Mouse (Mus musculus) T-helper 17 cell (primary cell): ENCODE data around the gene AU022252.

Experiments used
- in situ Hi-C, 2 experiments: fragments of 300-600 bp; cut with MboI, MseI; formaldehyde crosslinking; loops; 1 replicate in 1 of 2; 2 replicates in 1 of 2; pipeline ENCODE4 v1.15.1; 2025; ENCODE audit warnings: high pct_unique_total_duplicates in 2 of 2

The AU022252 gene

DNA sequence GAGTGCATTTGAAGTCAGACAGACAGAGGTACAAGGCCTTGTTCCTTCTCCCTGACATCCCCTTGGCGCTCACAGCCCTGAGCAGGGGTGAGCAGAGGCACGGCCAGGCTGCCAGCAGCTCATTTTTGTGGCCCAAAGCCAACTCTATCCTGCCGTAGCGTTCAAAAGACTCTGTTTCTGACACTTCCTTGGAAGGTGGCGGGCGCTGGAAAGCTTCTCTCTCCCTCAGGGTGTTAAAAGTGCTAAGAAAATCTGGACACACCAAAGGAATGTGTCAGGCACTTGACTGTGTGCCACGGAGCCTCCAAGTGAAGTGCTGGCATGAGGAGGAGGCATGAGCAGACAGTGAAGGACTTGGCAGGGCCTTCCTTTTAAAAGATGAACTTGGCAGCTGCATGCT is 13.0 kb upstream of the AU022252 start:
- in situ Hi-C loops = loop anchor here in 1 of 2 experiments (10.0 kb wide), 1 partner anchor 419 kb away; no protein-coding TSS in a partner anchor

DNA sequence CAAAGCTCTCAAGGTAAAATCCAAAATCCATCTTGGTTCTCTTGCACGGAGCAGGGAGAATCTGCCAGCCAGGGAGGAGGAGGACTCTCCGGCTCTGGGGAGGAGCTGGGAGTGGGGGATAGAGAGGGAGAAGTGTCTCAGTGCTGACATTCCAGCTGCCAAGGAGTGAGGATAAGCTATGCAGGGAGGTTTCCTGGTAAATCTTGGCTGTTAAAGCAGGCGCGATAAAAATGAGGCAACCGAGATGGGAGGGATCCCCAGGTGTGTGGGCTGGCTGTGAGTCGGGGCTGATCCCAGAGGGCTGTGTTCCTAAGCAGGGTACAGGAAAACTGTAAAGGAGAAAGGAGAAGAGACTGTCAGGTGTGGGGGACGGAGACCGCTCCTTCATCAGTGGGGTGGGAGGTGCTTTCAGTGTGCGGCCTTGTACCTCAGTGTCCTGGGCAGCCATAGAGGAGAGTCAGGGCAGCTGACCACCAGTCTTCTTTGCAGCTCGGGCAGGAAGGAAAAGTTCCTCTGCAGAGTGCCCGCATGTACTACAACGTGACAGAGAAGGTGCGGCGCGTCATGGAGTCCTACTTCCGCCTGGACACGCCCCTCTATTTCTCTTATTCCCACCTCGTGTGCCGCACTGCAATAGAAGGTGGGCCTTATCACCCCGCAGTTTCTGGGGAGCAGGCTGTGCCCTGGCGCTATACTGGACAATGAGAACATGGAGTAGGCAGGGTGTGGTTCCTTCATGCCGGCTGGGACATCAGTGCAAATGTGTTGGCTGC is 12.1 kb upstream of the AU022252 start:
- in situ Hi-C loops = loop anchor here (5.0 to 10.0 kb wide), 2 partner anchors 418 to 420 kb away; no protein-coding TSS in a partner anchor

- in situ Hi-C loops = loop anchor here (5.0 to 10.0 kb wide), 2 partner anchors 420 to 422 kb away; no protein-coding TSS in a partner anchor
Observed at GRCm38 (mm10) chr4:119242571-119242970, 10.1 kb upstream of the AU022252 start.

- in situ Hi-C loops = loop anchor here (5.0 to 10.0 kb wide), 2 partner anchors 421 to 423 kb away; no protein-coding TSS in a partner anchor
Observed at GRCm38 (mm10) chr4:119241664-119242063, 9.2 kb upstream of the AU022252 start.

DNA sequence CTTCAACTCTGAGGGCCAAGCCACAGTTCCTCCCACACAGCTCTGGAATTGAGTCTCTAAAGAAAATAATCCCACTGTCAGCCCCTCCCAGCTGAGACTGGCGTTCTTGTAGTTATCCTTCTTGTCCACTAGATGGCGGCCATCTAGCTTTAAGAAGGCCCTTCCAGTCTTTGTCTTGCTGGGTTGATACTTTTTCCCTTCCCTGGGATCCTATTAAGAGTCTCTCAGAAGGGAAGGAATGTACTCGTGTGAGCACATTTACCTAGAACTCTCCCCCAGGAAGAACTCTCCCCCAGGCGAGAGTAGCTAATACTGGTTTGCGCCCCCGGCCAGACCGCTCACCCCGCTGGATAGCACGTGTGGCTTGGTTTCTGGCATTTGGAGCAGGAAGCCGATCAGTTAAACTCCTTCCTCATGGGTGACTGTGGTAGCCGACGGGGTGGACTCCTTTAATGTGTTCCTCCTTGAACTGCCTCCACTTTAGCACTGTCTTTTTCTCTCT is 6.7 kb upstream of the AU022252 start:
- in situ Hi-C loops = no loop called here

DNA sequence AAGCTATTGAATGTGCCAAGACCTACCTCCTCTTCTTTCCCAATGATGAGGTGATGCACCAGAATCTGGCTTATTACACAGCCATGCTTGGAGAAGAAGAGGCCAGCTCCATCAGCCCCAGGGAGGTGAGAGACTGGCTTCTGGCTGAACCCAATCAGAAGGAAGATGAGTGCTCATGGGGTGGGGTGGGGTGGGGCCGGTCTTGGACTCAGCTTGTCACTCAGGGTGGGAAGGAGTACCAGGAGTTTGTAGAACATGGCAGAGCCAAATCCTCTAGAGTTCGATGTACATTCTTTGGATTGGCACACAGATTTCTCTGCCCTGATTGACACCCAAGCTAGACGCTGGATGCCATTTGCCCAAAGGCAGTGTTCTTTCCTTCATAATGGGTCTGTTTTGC is 6.1 kb upstream of the AU022252 start:
- in situ Hi-C loops = no loop called here

DNA sequence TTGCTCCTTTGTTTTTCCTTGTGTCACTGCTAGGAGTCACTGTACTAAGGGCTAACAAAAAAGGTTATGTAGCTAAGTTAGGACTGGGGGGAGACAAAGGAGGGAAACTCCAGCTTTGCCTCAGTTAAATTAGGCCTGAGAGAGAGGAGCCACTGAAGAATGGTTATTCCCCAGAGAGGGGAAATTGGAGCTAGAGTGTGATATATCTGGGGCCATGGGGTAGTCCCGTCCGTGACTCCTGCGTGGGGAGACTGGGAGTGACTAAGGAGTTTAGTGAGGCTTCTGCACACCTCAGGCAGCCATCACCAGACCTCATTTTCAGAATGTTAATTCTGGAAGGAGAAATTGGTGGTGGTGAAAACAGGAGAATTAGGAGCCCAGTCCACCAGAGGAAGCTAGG is 1.8 kb upstream of the AU022252 start:
- in situ Hi-C loops = loop anchor here in 1 of 2 experiments (5.0 kb wide), 1 partner anchor 813 kb away; no protein-coding TSS in a partner anchor

DNA sequence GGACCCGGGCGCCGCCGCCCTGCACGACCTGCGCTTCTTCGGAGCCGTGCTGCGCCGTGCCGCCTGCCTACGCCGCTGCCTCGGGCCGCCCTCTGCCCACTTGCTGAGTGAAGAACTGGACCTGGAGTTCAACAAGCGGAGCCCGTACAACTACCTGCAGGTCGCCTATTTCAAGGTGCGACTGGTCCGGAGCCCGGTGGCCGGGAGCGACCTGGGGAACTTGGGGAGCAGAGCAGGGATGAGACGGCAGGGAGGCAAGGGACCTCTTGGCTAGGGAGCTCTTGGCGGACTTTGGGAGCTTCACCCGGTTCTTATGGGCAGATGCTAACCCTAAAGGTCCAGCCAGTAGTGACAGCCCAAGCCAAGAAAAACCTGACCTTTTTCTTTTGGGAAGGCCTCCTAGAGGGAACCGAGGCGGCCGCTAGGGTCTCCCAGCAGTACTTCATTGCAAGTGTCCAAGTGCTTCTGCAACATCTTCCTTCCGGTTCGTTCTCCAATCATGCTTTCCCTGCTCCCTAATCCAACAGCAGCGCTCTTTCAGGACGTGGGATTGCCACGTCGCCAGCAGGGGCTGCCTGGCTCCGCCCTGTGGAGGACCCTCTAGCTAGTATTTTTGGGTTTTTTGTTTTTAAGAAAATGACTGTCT is 867 bp upstream of the AU022252 start:
- in situ Hi-C loops = loop anchor here in 1 of 2 experiments (5.0 kb wide), 1 partner anchor 814 kb away; no protein-coding TSS in a partner anchor

GRCm38 (mm10) chr4:119226751-119227150 is 5.8 kb downstream of the AU022252 start:
- in situ Hi-C loops = no loop called here

GRCm38 (mm10) chr4:119225719-119226118 is 6.8 kb downstream of the AU022252 start:
- in situ Hi-C loops = no loop called here

DNA sequence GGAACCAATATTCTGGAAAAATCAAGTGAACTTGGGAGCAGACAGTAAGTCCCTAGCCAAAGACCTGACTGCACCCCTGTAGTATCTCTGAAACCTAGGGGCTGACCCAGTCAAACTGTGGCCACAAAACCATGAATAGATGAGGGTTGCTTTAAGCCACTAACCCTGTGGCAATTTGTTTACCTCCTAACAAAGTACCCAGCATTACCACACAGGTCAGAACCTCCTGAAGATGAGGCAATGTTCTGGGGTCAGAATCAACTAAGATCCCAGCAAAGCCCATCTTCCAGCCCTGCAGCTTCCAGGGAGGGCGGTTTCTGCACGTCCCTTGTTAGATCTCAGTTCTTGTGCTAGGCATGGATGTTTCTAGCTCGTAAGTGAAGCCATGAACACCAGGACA is 8.0 kb downstream of the AU022252 start:
- in situ Hi-C loops = no loop called here

DNA sequence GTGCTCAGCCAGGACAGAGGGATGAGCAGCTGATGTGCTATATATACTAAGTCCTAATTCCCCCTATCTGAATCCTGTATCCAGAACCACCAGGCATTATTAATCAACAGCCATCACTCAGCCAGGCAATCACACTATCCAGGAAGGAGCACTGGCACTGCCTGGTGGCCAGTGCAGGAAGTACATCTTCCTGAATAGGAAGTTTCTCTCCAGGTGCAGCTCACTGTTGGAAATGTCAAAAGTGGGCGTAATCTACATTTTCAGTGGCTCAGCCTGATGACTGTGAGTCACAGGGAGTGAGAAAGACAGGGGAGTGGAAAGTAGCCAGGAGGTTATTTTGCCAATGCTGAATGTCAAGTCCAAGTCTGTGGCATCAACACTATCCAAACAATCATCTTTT is 8.8 kb downstream of the AU022252 start:
- in situ Hi-C loops = no loop called here

DNA sequence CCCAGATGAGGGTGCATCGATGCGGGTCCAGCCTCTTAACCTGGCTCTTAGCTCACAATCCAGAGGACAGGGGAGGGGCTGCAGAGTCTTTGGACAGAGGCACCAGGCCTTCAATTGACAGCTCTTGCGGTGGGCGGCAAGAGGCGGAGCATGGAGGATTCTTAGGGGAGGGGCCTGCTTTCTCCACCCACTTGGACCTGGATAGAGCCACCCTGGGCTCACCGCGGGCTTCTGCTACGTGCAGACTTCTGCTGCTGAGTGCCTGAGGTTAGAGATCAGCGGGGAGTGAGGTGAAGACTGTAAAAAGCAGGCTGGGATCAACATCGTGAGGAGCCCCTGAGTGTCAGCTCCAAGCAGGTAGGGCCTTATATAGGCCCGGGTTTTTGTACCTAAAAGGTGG is 14.3 kb downstream of the AU022252 start, which contains the start of gene Tmem269:
Gene Tmem269 (minus strand): TSS at position 49 of the 400 bp plus-strand sequence.
- in situ Hi-C loops = loop anchor here in 1 of 2 experiments (5.0 kb wide), 1 partner anchor 36 kb away; no protein-coding TSS in a partner anchor

GRCm38 (mm10) chr4:119216667-119217066 is 15.8 kb downstream of the AU022252 start:
- in situ Hi-C loops = loop anchor here in 1 of 2 experiments (5.0 kb wide), 1 partner anchor 34 kb away; no protein-coding TSS in a partner anchor

DNA sequence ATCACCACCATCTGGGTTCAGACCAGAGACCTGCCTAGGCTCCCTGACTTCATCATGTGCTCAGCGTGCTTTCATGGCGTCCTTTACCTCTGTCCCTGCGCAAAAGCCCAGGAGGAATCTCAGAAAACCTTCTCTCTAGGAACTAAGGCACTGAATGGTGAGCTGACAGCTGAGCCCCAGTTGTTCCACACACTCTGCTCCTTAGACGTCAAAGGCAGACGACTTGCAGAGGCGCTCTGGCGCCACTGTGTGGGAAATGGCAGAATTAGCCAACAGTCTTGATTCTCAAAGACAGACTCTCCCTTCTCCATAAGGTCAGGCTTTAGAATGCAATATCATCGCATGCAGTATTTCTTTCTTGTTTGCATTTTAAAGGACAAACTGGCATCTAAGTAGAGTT is 27.8 kb downstream of the AU022252 start:
- in situ Hi-C loops = no loop called here

DNA sequence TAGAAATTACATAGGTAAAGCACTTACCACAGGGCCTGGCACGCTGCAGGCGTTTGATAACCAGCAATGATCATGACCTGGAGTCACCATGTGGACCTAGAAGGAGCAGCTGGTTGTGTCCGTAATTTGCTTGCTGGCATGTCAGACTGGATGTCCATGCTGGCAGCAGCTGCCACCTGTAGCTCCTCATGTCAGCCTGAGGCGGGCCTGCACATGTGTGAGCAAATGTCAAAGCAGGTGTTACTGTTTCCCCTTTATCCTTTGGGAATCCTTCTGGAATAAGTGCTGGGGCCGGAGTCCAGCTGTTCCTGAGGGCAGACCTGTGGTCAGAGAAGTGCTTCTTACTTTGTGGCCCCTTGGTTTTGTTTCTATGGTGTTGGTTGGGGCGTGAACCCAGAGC is 34.4 kb downstream of the AU022252 start:
- in situ Hi-C loops = loop anchor here in 1 of 2 experiments (10.0 kb wide), 1 partner anchor 583 kb away; no protein-coding TSS in a partner anchor

GRCm38 (mm10) chr4:119195582-119196320 is 36.8 kb downstream of the AU022252 start:
- in situ Hi-C loops = loop anchor here in 1 of 2 experiments (10.0 kb wide), 1 partner anchor 581 kb away; no protein-coding TSS in a partner anchor

DNA sequence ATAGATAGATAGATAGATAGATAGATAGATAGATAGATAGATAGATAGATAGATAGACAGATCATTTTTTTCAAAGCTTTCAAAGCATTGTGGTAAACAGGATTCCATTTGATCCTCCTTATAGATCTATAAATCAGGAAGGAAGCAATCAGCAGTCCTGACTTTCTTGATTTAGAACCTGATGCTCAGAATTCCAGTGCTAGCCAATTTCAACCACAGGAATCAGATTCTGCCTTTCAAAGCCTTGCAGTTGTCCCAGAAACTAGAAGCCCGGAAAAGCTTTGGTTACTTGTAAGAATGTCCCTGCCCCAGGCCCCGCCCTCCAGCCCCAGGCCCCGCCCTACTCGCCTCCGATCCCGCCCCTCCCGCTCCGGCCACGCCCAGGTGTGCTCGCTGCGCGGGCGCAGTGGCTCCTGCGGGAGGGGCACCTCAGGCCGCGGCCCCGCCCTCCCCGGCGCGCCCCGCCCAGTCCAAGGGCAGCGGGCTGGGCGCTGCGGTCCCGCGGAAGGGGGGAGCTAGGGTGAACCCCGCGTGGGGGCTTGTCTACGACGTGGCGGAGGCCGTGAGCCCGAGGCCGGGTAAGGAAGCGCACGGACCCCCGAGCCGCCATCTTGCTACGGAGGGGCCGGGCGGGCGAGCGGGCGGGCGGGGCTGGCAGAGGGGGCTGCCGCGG is 37.5 kb downstream of the AU022252 start, which contains the start of gene Svbp:
Gene Svbp (plus strand): TSS at position 398 of the 673 bp plus-strand sequence.
- in situ Hi-C loops = loop anchor here in 1 of 2 experiments (10.0 kb wide), 1 partner anchor 580 kb away; no protein-coding TSS in a partner anchor

DNA sequence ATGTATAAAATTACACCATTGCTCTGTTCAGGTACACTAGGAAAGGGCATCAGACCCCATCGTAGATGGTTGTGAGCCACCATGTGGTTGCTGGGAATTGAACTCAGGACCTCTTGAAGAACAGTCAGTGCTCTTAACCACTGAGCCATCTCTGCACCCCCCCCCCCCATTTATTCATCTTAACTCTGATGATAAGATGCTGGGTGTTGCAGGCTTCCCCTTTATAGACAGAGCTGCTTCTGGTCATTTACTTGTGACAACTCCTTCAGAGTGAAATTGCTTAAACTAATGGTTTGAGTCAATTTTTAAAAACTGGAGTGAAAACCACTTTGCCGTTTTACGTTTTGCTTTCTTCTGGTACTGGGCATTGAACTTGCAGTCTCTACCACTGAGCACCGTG is 39.8 kb downstream of the AU022252 start:
- in situ Hi-C loops = loop anchor here in 1 of 2 experiments (10.0 kb wide), 1 partner anchor 578 kb away; no protein-coding TSS in a partner anchor

DNA sequence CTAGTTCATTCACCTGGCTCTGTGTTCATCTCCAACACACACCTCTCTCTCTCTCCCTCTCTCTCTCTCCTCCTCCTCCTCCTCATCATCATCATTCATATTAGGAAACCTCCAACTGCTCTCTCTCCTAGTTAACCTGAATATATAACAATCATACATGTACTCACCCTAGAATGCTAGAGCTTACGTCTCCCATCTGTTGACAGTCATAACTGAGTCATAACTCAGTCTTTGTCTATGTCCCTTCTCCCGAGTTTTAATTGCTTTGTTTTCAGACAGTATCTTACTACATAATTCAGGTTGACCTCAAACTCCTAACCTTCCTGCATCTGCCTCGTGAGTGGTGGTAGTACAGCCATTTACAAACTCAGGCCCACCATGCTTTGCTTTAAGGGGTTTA is 41.2 kb downstream of the AU022252 start:
- in situ Hi-C loops = loop anchor here in 1 of 2 experiments (10.0 kb wide), 1 partner anchor 576 kb away; no protein-coding TSS in a partner anchor
